Mouse (Mus musculus): ENCODE measurements around the gene Tmem210. TPM values are rescaled to one million over a fixed set of nuclear protein-coding genes. Genes with fewer than 3 reads are reported as not detected.

The Tmem210 gene
- polyA plus RNA-seq, 1 experiment: 870 TPM

DNA sequence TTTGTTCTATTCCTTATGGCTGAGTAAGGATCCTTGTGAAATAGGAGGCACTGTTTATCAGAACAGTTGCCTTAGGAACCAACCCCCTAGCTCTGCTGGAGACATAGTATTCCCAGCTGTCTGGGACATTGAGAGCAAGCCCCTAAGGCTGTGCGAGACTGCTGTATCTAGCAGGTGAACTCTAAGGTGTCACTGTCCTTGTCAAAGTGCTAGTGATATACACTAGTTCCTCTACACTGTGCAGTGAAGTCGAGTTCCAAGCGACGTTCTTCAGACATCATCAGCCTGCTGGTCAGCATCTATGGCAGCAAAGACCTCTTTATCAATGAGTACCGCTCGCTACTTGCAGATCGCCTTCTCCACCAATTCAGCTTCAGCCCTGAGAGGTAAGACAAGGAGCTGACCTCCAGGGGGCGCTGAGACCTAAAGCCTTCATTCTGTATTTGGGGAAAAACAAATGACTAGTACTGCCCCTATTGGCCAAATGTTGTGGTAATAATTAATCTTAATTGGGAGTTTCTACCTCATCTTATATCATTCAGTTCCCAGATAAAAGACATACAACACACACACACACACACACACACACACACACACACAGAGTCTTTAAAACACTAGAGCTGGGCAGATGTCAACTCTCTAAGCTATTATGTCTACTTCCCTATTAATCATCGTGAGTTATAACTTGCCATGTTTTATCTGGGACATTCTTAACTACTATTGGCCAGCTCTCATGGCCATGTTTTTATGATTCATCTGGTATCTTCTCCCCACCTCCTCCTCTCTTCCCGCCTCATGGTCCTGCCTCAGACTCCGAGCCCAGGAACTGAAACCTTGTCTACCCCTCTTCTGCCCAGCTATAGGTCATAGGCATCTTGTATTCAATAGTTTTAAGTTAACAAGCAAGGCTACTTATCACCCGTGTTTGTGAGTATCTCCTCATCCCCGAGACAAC, 8.7 kb upstream of the Tmem210 start:
- TF ChIP-seq CTCF (IDR thresholded peaks at IDR 0.05; ENCODE audit: control insufficient read depth, insufficient read depth, insufficient replicate concordance, low read depth, low read length): peak; percentile 36; the same call in 1 of the 2 replicates
- TF ChIP-seq POLR2A (IDR thresholded peaks at IDR 0.05; ENCODE audit: control insufficient read depth, low read depth, low read length): no peak
- no peaks in the 10 kb centered on the region for H3K4me1 ChIP-seq (ENCODE audit: control insufficient read depth, insufficient read depth, low read length)
- H3K27me3 ChIP-seq (ENCODE audit: control insufficient read depth, insufficient read depth, low read length): no peaks in the 10 kb centered on the region
- no peak overlapping the region for H3K27ac ChIP-seq (ENCODE audit: control insufficient read depth, insufficient read depth, low read depth, low read length)
- no peak overlapping the region for H3K4me3 ChIP-seq (ENCODE audit: control insufficient read depth, low read depth, low read length)
- no peaks in the 10 kb centered on the region; the same call in 1 of the 2 replicates for H3K36me3 ChIP-seq (ENCODE audit: control insufficient read depth, insufficient read depth, low read length)

- Histone ChIP-seq H3K4me3 (ENCODE audit: control insufficient read depth, low read depth, low read length) (peak overlapping the region; percentile 19; the same call in 1 of the 2 replicates), H3K27me3 (ENCODE audit: control insufficient read depth, insufficient read depth, low read length) (no peaks in the 10 kb centered on the region), H3K4me1 (ENCODE audit: control insufficient read depth, insufficient read depth, low read length) (peaks cover 2% of the 10 kb centered on the region), H3K36me3 (ENCODE audit: control insufficient read depth, insufficient read depth, low read length) (peaks cover 5% of the 10 kb centered on the region), H3K27ac (ENCODE audit: control insufficient read depth, insufficient read depth, low read depth, low read length) (no peak overlapping the region)
- TF ChIP-seq CTCF (IDR thresholded peaks at IDR 0.05; ENCODE audit: control insufficient read depth, insufficient read depth, insufficient replicate concordance, low read depth, low read length) (no peak), POLR2A (IDR thresholded peaks at IDR 0.05; ENCODE audit: control insufficient read depth, low read depth, low read length) (no peak)
Observed at GRCm38 (mm10) chr2:25285551-25285950, 2.4 kb upstream of the Tmem210 start.

DNA sequence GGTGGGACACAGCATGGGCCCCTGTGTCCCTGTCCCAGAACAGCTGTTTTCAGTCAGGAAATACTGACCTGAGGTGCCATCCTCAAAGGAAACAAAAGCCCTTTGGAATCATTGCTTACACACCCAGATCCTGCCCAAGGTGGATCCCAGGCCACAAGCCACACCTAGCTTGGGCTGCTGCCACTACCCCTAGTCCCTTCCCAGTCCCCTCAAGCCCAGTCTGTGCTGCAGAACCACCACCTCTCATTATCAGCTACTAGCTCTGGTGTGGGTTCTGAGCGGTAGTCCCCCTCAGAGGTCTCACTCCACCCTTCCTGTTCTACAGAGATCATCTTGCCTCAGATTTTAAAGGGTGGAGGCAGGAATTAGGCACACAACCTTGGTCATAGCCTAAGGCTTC, 1.6 kb upstream of the Tmem210 start:
- Histone ChIP-seq H3K4me1 (ENCODE audit: control insufficient read depth, insufficient read depth, low read length) (peaks cover 5% of the 10 kb centered on the region), H3K36me3 (ENCODE audit: control insufficient read depth, insufficient read depth, low read length) (peaks cover 5% of the 10 kb centered on the region), H3K4me3 (ENCODE audit: control insufficient read depth, low read depth, low read length) (peak overlapping the region; percentile 76), H3K27me3 (ENCODE audit: control insufficient read depth, insufficient read depth, low read length) (no peaks in the 10 kb centered on the region), H3K27ac (ENCODE audit: control insufficient read depth, insufficient read depth, low read depth, low read length) (no peak overlapping the region)
- TF ChIP-seq POLR2A (IDR thresholded peaks at IDR 0.05; ENCODE audit: control insufficient read depth, low read depth, low read length): no peak
- TF ChIP-seq CTCF (IDR thresholded peaks at IDR 0.05; ENCODE audit: control insufficient read depth, insufficient read depth, insufficient replicate concordance, low read depth, low read length): no peak

- TF ChIP-seq POLR2A (IDR thresholded peaks at IDR 0.05; ENCODE audit: control insufficient read depth, low read depth, low read length) (no peak), CTCF (IDR thresholded peaks at IDR 0.05; ENCODE audit: control insufficient read depth, insufficient read depth, insufficient replicate concordance, low read depth, low read length) (no peak)
- peak overlapping the region; percentile 33 for H3K27ac ChIP-seq (ENCODE audit: control insufficient read depth, insufficient read depth, low read depth, low read length)
- no peaks in the 10 kb centered on the region for H3K27me3 ChIP-seq (ENCODE audit: control insufficient read depth, insufficient read depth, low read length)
- H3K4me1 ChIP-seq (ENCODE audit: control insufficient read depth, insufficient read depth, low read length): peaks cover 5% of the 10 kb centered on the region
- peak overlapping the region; percentile 76 for H3K4me3 ChIP-seq (ENCODE audit: control insufficient read depth, low read depth, low read length)
- H3K36me3 ChIP-seq (ENCODE audit: control insufficient read depth, insufficient read depth, low read length): peaks cover 5% of the 10 kb centered on the region
Observed at GRCm38 (mm10) chr2:25286837-25287636, 908 bp upstream of the Tmem210 start.

- no peak for TF ChIP-seq POLR2A (IDR thresholded peaks at IDR 0.05; ENCODE audit: control insufficient read depth, low read depth, low read length)
- no peak for TF ChIP-seq CTCF (IDR thresholded peaks at IDR 0.05; ENCODE audit: control insufficient read depth, insufficient read depth, insufficient replicate concordance, low read depth, low read length)
- no peaks in the 10 kb centered on the region for H3K27me3 ChIP-seq (ENCODE audit: control insufficient read depth, insufficient read depth, low read length)
- H3K4me1 ChIP-seq (ENCODE audit: control insufficient read depth, insufficient read depth, low read length): peaks cover 8% of the 10 kb centered on the region
- peak overlapping the region; percentile 76 for H3K4me3 ChIP-seq (ENCODE audit: control insufficient read depth, low read depth, low read length)
- H3K36me3 ChIP-seq (ENCODE audit: control insufficient read depth, insufficient read depth, low read length): peaks cover 5% of the 10 kb centered on the region
- no peak overlapping the region for H3K27ac ChIP-seq (ENCODE audit: control insufficient read depth, insufficient read depth, low read depth, low read length)
Observed at GRCm38 (mm10) chr2:25288734-25289345, 895 bp downstream of the Tmem210 start.

DNA sequence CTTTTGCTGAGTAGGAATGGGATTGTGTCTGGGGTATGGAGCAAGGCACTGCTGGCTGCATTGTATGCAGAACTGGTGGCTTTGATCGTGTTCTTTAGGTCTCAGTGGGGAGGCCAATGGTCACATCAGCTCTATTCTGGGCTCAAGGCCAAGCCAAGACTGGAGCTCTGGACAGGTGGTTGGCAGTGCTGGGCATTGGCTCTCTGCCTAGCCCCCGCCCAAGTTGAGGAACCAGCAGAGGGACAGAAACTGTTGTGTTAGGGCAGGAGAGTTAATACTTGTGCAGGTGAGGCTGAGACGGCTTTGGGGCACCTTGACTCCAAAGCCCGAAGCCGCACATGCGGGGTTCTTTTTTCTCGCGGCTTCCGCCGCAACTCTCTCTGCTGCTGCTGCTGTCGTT, 1.7 kb downstream of the Tmem210 start, which contains the start of gene Lrrc26:
Gene Lrrc26, plus strand, starts transcription at position 265 of the 400 bp plus-strand sequence.
- Histone ChIP-seq H3K4me3 (ENCODE audit: control insufficient read depth, low read depth, low read length) (peak within 1 kb of the TSS; percentile 76), H3K4me1 (ENCODE audit: control insufficient read depth, insufficient read depth, low read length) (peaks cover 8% of the 10 kb centered on the region), H3K27ac (ENCODE audit: control insufficient read depth, insufficient read depth, low read depth, low read length) (no peak within 1 kb of the TSS), H3K27me3 (ENCODE audit: control insufficient read depth, insufficient read depth, low read length) (no peaks in the 10 kb centered on the region), H3K36me3 (ENCODE audit: control insufficient read depth, insufficient read depth, low read length) (peaks cover 4% of the 10 kb centered on the region)
- TF ChIP-seq POLR2A (IDR thresholded peaks at IDR 0.05; ENCODE audit: control insufficient read depth, low read depth, low read length): no peak

All from testis, adult 2 months (tissue).